9 mouse cellular contexts compared by ENCODE assay signal in the genomic region with DNA sequence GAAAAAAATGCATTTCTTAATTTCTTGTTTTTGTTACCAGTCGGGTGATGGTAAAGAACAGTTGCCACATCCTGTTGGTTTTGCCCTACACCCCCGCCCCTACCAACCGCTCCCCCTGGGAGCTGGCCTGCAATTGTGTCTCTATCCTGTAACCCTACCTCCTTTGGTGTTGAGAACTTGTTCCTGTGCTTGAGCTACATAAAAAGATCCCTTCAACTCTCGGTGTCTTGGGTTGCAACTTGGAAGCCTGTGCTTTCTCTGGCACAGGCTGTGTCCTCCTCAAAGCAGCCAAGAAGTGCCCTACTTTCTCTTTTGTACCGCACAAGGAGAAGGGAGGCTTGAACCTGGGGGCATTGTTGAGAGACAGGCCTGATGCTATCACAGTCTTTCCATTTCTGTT.
DNase-seq lines count a peak whose midpoint lies in the region; TF ChIP-seq lines count a peak whose summit lies in the region.
"Had no signal": no experiment of that assay in that cellular context is flagged by ENCODE, and none has a peak within 500 bp of the region (broad histone marks: within the 10 kb centered on the region; RNA-seq: fewer than 3 reads in every experiment).

No protein-coding gene starts in this region.

- peak overlapping the region; percentile 65 for H3K27ac ChIP-seq in layer of hippocampus, adult 2 months
- H3K27ac ChIP-seq in bone marrow, adult 2 months (ENCODE audit: control insufficient read depth, insufficient read depth, low read depth, low read length, poor library complexity) = peak overlapping the region; percentile 91
- peak overlapping the region; percentile 100 for H3K27ac ChIP-seq in thymus, adult 2 months (ENCODE audit: control insufficient read depth, insufficient read depth, low read length)

- no peaks in the 10 kb centered on the region for H3K27me3 ChIP-seq in thymus, adult 2 months (ENCODE audit: control insufficient read depth, insufficient read depth, low read length)

- no peaks in the 10 kb centered on the region for H3K36me3 ChIP-seq in thymus, adult 2 months (ENCODE audit: control insufficient read depth, insufficient read depth, low read length)

- no peak overlapping the region for H3K4me3 ChIP-seq in layer of hippocampus, adult 2 months
- no peak overlapping the region for H3K4me3 ChIP-seq in bone marrow, adult 2 months (replicated peaks; ENCODE audit: control insufficient read depth, low read depth, low read length)
- H3K4me3 ChIP-seq in thymus, adult 2 months (ENCODE audit: control insufficient read depth, insufficient read depth, low read length) = no peak overlapping the region

- no peak for TF ChIP-seq CTCF in layer of hippocampus, adult 2 months (conservative IDR thresholded peaks at IDR 0.05)
- TF ChIP-seq CTCF in bone marrow, adult 2 months (IDR thresholded peaks at IDR 0.05; ENCODE audit: control insufficient read depth, insufficient read depth, low read length) = no peak
- TF ChIP-seq CTCF in thymus, adult 2 months (IDR thresholded peaks at IDR 0.05; ENCODE audit: borderline replicate concordance, control insufficient read depth, extremely low read depth, insufficient read depth, low read length, poor library complexity) = no peak

- H3K4me1 ChIP-seq in bone marrow, adult 2 months (ENCODE audit: control insufficient read depth, insufficient read depth, low read length) = peaks cover 5% of the 10 kb centered on the region
- peaks cover 26% of the 10 kb centered on the region for H3K4me1 ChIP-seq in thymus, adult 2 months (replicated peaks; ENCODE audit: control insufficient read depth, insufficient read depth, low read length)

- WGBS in bone marrow, adult 2 months = 8% methylated on average over 5 of the region's 5 CpGs
- WGBS in thymus, adult 2 months = 3% methylated on average over 5 of the region's 5 CpGs

- no peak for DNase-seq in layer of hippocampus, adult 2 months (ENCODE audit: low spot score in 2 of 2)
- no peak for DNase-seq in layer of hippocampus, adult 8-10 months (ENCODE audit: low spot score in 2 of 2)
- peak; percentile 27 to 50 for DNase-seq in lung, postnatal 4 days
- peak; percentile 74 for DNase-seq in thymus, adult 2 months
- DNase-seq in right cerebral cortex, postnatal 4 days = no peak
- no peak for DNase-seq in ovary, adult 18-20 months (ENCODE audit: low spot score)
- DNase-seq: cerebellum, adult 9-10 months; heart, postnatal 4 days had no signal

- TF ChIP-seq POLR2A in bone marrow, adult 2 months (IDR thresholded peaks at IDR 0.05; ENCODE audit: borderline replicate concordance, control insufficient read depth, low read depth, low read length) = no peak
- no peak for TF ChIP-seq POLR2A in thymus, adult 2 months (IDR thresholded peaks at IDR 0.05; ENCODE audit: control insufficient read depth, extremely low read depth, insufficient read depth, low read length, poor library complexity)

Comparison
In these comparisons a context has a peak if more than half of its experiments do, and no peak if none do; other contexts are left out.
1. DNase-seq: peak in lung, postnatal 4 days (2 of 2) and thymus, adult 2 months (single experiment); none in layer of hippocampus, adult 2 months (0 of 2), layer of hippocampus, adult 8-10 months (0 of 2), right cerebral cortex, postnatal 4 days (single experiment) and ovary, adult 18-20 months (single experiment).
2. Peak in every context shown above with its lines, with median percentiles within 50 percentile points of each other: H3K27ac ChIP-seq.